Mouse (Mus musculus): ENCODE data around the gene Sstr1. TPM values are rescaled to one million over a fixed set of nuclear protein-coding genes. Genes with fewer than 3 reads are reported as not detected.

Gene Sstr1
- not detected in 2 replicates for polyA plus RNA-seq (2012)

DNA sequence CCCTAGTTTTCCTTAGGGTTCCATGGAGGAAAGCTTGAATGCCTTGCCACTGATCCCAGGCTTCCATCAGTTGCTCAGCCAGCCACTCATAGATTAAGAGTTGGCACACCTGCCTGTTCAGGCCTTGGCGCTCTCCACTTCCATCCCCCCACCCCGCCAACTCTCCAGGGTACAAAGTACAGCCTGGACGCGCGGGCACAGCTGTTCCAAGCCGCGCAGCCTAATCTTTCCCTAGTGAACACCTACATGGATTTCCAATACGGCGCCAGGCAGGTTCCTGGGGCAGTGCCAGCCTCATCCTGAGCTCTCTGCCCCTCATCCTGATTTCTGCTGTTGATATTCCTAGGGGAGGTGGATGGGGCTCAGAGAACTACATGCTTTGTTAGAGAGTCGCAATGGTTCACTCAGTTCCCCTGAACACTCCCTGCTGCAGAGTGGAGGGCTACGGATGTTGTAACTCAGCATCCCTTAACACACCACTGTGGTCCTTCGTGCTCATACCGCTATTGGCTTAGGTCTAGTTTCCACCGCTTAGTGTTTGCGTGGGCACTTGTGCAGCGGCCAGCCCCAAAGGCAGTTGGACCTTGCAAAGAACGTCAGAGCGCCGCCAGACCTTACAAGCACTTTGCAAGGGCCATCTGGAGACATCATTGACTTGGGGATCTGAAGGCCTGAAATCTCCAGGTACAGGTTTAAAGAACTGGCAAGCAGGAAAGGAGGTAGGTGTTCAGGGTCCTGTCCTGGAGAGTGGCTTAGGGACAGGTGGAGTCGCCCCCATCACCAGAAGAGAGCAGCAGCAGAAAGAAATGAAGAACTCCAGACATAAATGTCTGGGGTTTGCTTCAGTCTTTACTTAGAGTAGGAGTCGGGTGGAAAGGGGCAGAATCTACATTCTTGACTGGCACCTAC, at the start of gene Sstr1:
Sstr1 (plus strand) TSS at position 610 of the 909 bp plus-strand sequence.

Other genes starting within 250 kb of the Sstr1 start
- not detected in 2 replicates for gene Clec14a, start 57.5 kb downstream of the Sstr1 start, polyA plus RNA-seq (2012)

Data from megakaryocyte-erythroid progenitor cell, adult 5 weeks (primary cell).